In the genomic region with DNA sequence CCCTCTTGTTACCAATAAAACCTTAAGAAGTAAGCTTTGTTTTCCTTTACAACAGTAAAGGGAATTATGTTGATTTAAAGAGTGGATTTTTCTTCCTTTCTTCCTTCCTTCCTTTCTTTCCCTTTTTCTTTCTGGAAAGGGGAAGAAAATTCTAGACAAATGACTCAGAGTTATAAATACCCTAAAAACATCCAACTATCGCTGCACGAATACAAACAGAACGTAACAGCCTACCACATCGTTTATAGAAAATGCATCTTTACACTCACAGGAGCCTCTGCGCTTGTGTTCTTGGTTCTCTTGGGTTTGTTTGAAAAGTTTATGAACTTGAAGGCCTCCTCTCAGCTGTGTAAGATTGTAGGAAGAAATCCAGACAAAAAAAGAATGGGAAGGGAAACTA, we compare ENCODE assay signal across 15 mouse cellular contexts.
A peak's percentile ranks its signal among the peaks of the same experiment; 100 is the strongest.
DNase-seq lines count a peak whose midpoint lies in the region; ATAC-seq and TF ChIP-seq lines count a peak whose summit lies in the region.
"Had no signal": no experiment of that assay in that cellular context is flagged by ENCODE, and none has a peak within 500 bp of the region (broad histone marks: within the 10 kb centered on the region; RNA-seq: fewer than 3 reads in every experiment).

No protein-coding gene starts in this region.

- no peak for ATAC-seq in embryonic facial prominence, embryonic 13.5 days (ENCODE audit: insufficient number of reproducible peaks, insufficient read depth, low FRiP score, low TSS enrichment, low read depth)
- no peak for ATAC-seq in heart, postnatal 0 days (ENCODE audit: insufficient read depth, low read depth)
- no peak for ATAC-seq in intestine, embryonic 16.5 days
- ATAC-seq: midbrain, embryonic 15.5 days had no signal

- H3K9ac ChIP-seq in embryonic facial prominence, embryonic 13.5 days: no peak overlapping the region
- H3K9ac ChIP-seq in heart, postnatal 0 days (replicated peaks; ENCODE audit: low read depth, low read length): no peak overlapping the region
- H3K9ac ChIP-seq in intestine, embryonic 16.5 days (ENCODE audit: low read depth, low read length): no peak overlapping the region
- H3K9ac ChIP-seq: hindbrain, embryonic 13.5 days; midbrain, embryonic 15.5 days had no signal

- intact Hi-C loops in heart, postnatal 14 days (cut with DNase I): no loop called here

- no peak for TF ChIP-seq EP300 in heart, postnatal 0 days (IDR thresholded peaks at IDR 0.05; ENCODE audit: low read depth)

- no peaks in the 10 kb centered on the region; the same call in 1 of the 2 replicates for H3K9me3 ChIP-seq in embryonic facial prominence, embryonic 13.5 days
- H3K9me3 ChIP-seq in embryonic facial prominence, embryonic 10.5 days: no peaks in the 10 kb centered on the region
- H3K9me3 ChIP-seq in heart, postnatal 0 days (replicated peaks; ENCODE audit: control insufficient read depth, low read length): no peaks in the 10 kb centered on the region
- no peaks in the 10 kb centered on the region for H3K9me3 ChIP-seq in intestine, embryonic 16.5 days (ENCODE audit: control insufficient read depth, low read length)
- H3K9me3 ChIP-seq in forebrain, embryonic 10.5 days: no peaks in the 10 kb centered on the region
- H3K9me3 ChIP-seq: hindbrain, embryonic 13.5 days; midbrain, embryonic 15.5 days had no signal

- H3K27me3 ChIP-seq in embryonic facial prominence, embryonic 13.5 days: no peaks in the 10 kb centered on the region
- H3K27me3 ChIP-seq in embryonic facial prominence, embryonic 10.5 days (replicated peaks; ENCODE audit: low read depth, poor library complexity, severe bottlenecking): no peaks in the 10 kb centered on the region
- no peaks in the 10 kb centered on the region for H3K27me3 ChIP-seq in heart, postnatal 0 days (ENCODE audit: control insufficient read depth, insufficient read depth, low read length)
- no peaks in the 10 kb centered on the region for H3K27me3 ChIP-seq in intestine, embryonic 16.5 days (replicated peaks; ENCODE audit: control insufficient read depth, insufficient read depth, low read length)
- no peaks in the 10 kb centered on the region for H3K27me3 ChIP-seq in forebrain, embryonic 10.5 days (ENCODE audit: poor library complexity, severe bottlenecking)
- H3K27me3 ChIP-seq: hindbrain, embryonic 13.5 days; midbrain, embryonic 15.5 days had no signal

- peaks cover 19% of the 10 kb centered on the region for H3K36me3 ChIP-seq in embryonic facial prominence, embryonic 13.5 days
- H3K36me3 ChIP-seq in embryonic facial prominence, embryonic 10.5 days (replicated peaks): peaks cover 28% of the 10 kb centered on the region
- H3K36me3 ChIP-seq in heart, postnatal 0 days (replicated peaks; ENCODE audit: control insufficient read depth, insufficient read depth, low read length): peaks cover 29% of the 10 kb centered on the region
- peaks cover 9% of the 10 kb centered on the region for H3K36me3 ChIP-seq in intestine, embryonic 16.5 days (ENCODE audit: control insufficient read depth, insufficient read depth, low read length)
- H3K36me3 ChIP-seq in forebrain, embryonic 10.5 days (replicated peaks): peaks cover 21% of the 10 kb centered on the region
- H3K36me3 ChIP-seq: midbrain, embryonic 15.5 days had no signal

- H3K4me3 ChIP-seq in embryonic facial prominence, embryonic 13.5 days: no peak overlapping the region
- H3K4me3 ChIP-seq in embryonic facial prominence, embryonic 10.5 days: no peak overlapping the region
- no peak overlapping the region for H3K4me3 ChIP-seq in heart, postnatal 0 days (ENCODE audit: low read depth, low read length)
- H3K4me3 ChIP-seq in intestine, embryonic 16.5 days (ENCODE audit: low read length): no peak overlapping the region
- no peak overlapping the region for H3K4me3 ChIP-seq in olfactory bulb, adult 2 months (ENCODE audit: insufficient read depth, low read depth, low read length)
- H3K4me3 ChIP-seq in forebrain, embryonic 10.5 days: no peak overlapping the region
- H3K4me3 ChIP-seq: hindbrain, embryonic 13.5 days; midbrain, embryonic 15.5 days had no signal

- no peak for TF ChIP-seq POLR2A in olfactory bulb, adult 2 months (IDR thresholded peaks at IDR 0.05; ENCODE audit: insufficient read depth, low read depth, low read length)

- H3K4me2 ChIP-seq in embryonic facial prominence, embryonic 13.5 days: no peak overlapping the region
- no peak overlapping the region for H3K4me2 ChIP-seq in heart, postnatal 0 days (ENCODE audit: low read depth, low read length)
- no peak overlapping the region for H3K4me2 ChIP-seq in intestine, embryonic 16.5 days (ENCODE audit: low read depth, low read length)
- H3K4me2 ChIP-seq: hindbrain, embryonic 13.5 days; midbrain, embryonic 15.5 days had no signal

- peak overlapping the region; percentile 48 for H3K27ac ChIP-seq in embryonic facial prominence, embryonic 13.5 days
- H3K27ac ChIP-seq in embryonic facial prominence, embryonic 10.5 days (replicated peaks): no peak overlapping the region
- H3K27ac ChIP-seq in heart, postnatal 0 days (ENCODE audit: low read depth): peak overlapping the region; percentile 65
- H3K27ac ChIP-seq in intestine, embryonic 16.5 days (ENCODE audit: low read length): peak overlapping the region; percentile 54
- peak overlapping the region; percentile 34; the same call in 1 of the 2 replicates for H3K27ac ChIP-seq in olfactory bulb, adult 2 months (ENCODE audit: insufficient read depth, low read depth, low read length)
- H3K27ac ChIP-seq in forebrain, embryonic 10.5 days: no peak overlapping the region
- H3K27ac ChIP-seq: hindbrain, embryonic 13.5 days; midbrain, embryonic 15.5 days had no signal

- no peak for DNase-seq in embryonic facial prominence, embryonic 10.5 days (ENCODE audit: low spot score)
- peak; percentile 56 for DNase-seq in heart, postnatal 0 days (ENCODE audit: low spot score)
- DNase-seq in heart, postnatal 14 days: no peak
- no peak for DNase-seq in urinary bladder, postnatal 4 days (ENCODE audit: low spot score in 2 of 2)
- DNase-seq in forebrain, embryonic 10.5 days (ENCODE audit: extremely low spot score, low spot score): no peak
- DNase-seq: cerebellum, postnatal 14 days; kidney, adult 18-20 months; kidney, postnatal 14 days; right cerebral cortex, postnatal 4 days; thymus, postnatal 14 days had no signal

- TF ChIP-seq CTCF in heart, postnatal 0 days (IDR thresholded peaks at IDR 0.05; ENCODE audit: low read depth): no peak
- no peak for TF ChIP-seq CTCF in olfactory bulb, adult 2 months (IDR thresholded peaks at IDR 0.05; ENCODE audit: insufficient read depth, low read depth, low read length)

- H3K4me1 ChIP-seq in embryonic facial prominence, embryonic 13.5 days: peaks cover 33% of the 10 kb centered on the region
- H3K4me1 ChIP-seq in embryonic facial prominence, embryonic 10.5 days: peaks cover 23% of the 10 kb centered on the region
- peaks cover 28% of the 10 kb centered on the region for H3K4me1 ChIP-seq in heart, postnatal 0 days (ENCODE audit: control insufficient read depth, insufficient read depth)
- H3K4me1 ChIP-seq in intestine, embryonic 16.5 days (ENCODE audit: control insufficient read depth, insufficient read depth, low read length): peaks cover 21% of the 10 kb centered on the region; the same call in 1 of the 2 replicates
- peaks cover 17% of the 10 kb centered on the region for H3K4me1 ChIP-seq in olfactory bulb, adult 2 months (ENCODE audit: control insufficient read depth, insufficient read depth, low read length)
- peaks cover 21% of the 10 kb centered on the region for H3K4me1 ChIP-seq in forebrain, embryonic 10.5 days
- H3K4me1 ChIP-seq: hindbrain, embryonic 13.5 days; midbrain, embryonic 15.5 days had no signal

- WGBS in embryonic facial prominence, embryonic 13.5 days: 44% methylated on average over 5 of the region's 5 CpGs
- WGBS in embryonic facial prominence, embryonic 10.5 days: 80% methylated on average over 5 of the region's 5 CpGs
- 21% methylated on average over 5 of the region's 5 CpGs for WGBS in heart, postnatal 0 days
- 44% methylated on average over 5 of the region's 5 CpGs for WGBS in intestine, embryonic 16.5 days
- WGBS in olfactory bulb, adult 2 months: 31% methylated on average over 5 of the region's 5 CpGs
- WGBS in forebrain, embryonic 10.5 days: 90% methylated on average over 5 of the region's 5 CpGs

Comparison
In these comparisons a context has a peak if more than half of its experiments do, and no peak if none do; other contexts are left out.
1. H3K27ac ChIP-seq: peak in embryonic facial prominence, embryonic 13.5 days (single experiment), heart, postnatal 0 days (single experiment), intestine, embryonic 16.5 days (single experiment) and olfactory bulb, adult 2 months (single experiment); none in embryonic facial prominence, embryonic 10.5 days (single experiment) and forebrain, embryonic 10.5 days (single experiment).